Mouse (Mus musculus) pancreas, adult 10 weeks (tissue): ENCODE data around the gene Itgb5. TPM values are rescaled to one million over a fixed set of nuclear protein-coding genes. Genes with fewer than 3 reads are reported as not detected.

Experiments
- polyA plus RNA-seq: library from polyadenylated mRNA; stranded (reverse); fragments of 350-450 nt; fragmentation: Illumina TruSeq; extraction: RNeasy Lipid Tissue Mini Kit (QIAGEN cat#74804); gene quantifications from one replicate; pipeline ENCODE4 v1.2.3, GENCODE M21; 2015; ENCODE audit warnings: low read depth, low replicate concordance; ENCODE audit not compliant: insufficient read depth

The Itgb5 gene
- 19.1 TPM for polyA plus RNA-seq

DNA sequence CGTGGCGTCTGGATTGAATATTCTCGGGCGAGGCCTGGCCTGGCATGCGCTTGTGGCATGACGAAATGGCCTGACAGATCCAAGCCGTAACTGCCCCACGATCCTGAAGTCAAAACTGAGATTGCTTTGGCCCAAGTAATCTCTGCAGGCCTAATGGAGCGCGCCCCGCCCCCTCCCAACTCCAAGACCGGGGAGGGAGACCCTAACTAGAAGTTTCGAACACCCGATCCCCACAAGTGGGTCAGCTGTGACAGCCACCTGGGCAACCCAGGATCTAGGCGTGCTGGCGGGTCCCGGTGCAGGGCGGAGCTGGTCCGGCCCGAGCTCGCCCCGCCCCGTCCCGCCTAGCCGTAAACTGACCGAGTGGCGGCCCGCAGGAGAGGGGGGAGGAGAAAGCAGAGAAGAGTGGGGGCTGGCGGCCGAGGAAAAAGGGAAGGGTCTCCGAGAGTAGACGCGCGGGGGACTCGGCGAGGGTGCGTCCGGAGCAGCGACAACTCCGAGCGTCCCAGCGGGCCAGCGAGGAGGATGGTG, at the start of gene Itgb5:
Gene Itgb5 (plus strand): TSS at position 365 of the 531 bp plus-strand sequence.

DNA sequence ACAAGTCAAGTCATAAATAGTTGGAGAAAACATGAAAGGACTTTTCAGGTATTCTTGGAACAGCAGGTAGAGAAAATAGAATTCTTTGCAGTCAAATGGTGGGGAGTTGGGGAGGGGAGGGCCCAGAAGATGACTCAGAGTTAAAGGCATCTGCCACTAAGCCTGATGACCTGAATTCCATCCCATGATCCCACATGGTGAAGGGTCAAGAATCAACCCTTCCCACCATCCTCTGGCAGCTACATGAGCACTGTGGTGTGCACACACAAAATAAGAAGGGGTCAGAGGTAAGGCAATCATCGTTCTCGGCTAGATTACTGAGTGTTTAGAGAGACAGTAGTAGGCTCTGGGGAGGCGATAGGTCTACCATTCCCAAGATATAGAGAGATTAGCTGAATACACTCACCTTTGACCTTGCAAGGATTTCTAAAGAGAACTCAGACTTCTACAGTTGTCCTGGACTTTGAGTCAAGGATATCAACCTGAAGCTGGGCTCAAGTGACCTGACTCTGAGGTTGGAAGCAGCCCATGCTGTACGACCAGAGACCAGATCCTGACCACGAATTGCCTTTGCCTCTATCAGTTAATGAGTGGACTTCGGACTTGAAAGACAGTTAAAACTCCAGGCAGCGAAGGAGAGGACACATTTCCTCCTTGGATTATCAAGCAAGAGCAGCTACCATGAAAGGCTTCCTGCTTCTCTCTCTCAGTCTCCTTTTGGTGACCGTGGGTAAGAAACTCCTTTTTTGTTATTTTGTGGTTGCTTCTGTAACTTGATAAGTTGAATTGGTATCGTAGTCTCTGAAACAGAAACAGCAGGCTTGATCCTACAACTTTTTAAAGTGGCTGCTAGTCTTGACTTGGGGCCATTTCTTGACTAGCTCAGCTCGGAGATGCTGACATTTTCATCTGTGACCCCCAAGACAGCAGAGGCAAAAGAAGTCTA, 35.3 kb upstream of the Itgb5 start, which contains the start of gene Muc13:
Gene Muc13 (plus strand): TSS at position 192 of the 946 bp plus-strand sequence.

DNA sequence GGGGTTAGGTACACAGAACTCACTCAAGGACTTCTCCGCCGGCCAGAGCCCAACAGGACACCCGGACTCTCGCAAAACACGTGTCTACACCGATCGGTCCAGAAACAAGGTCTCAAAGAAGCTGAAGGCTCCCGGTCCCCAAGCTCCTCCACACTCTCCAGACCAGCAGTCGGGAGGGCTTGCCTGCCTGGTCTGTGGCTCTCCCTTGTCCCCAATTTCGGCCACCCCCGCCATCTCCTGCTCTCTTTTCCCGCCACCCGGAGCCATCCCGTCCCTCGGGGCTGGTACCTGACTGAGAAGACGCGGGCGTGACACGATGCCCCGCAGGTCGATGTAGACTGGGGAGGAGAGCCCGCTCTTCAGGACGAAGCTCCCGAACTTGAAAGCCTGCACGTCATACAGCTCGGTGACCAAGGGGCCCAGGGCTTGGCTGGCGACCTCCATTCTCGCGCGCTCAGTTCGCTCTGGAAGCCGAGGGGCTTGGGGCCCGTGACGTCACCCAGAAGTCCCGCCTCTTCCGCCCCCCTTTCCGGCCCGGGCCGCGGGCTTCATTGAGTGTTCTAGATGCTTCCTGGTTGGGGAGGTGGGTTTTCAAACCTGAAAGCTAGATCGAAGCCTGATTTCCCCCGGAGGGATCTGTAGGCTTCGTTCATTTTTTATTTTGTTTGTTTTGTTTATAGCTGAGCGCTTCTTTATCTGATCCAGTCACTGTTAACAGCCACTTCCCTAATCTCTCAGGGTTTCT, 137.2 kb downstream of the Itgb5 start, which contains the start of gene Umps:
Gene Umps (minus strand): TSS at position 501 of the 745 bp plus-strand sequence.

Other genes with a start within 250 kb of the Itgb5 start
- 21.5 TPM for gene Heg1, start 145.3 kb upstream of the Itgb5 start, polyA plus RNA-seq
- gene Muc13, start 35.6 kb upstream of the Itgb5 start, polyA plus RNA-seq = not detected
- gene Umps, start 137.4 kb downstream of the Itgb5 start, polyA plus RNA-seq = 3.3 TPM